Mouse (Mus musculus): ENCODE measurements at regions not wholly inside any gene's neighbourhood (a gene's known extent, or its start where the extent isn't known, plus 50 kb on each side); places are given as distances from the start of the nearest gene placed in this dataset.
A peak's percentile ranks its signal among the peaks of the same experiment; 100 is the strongest.

DNA sequence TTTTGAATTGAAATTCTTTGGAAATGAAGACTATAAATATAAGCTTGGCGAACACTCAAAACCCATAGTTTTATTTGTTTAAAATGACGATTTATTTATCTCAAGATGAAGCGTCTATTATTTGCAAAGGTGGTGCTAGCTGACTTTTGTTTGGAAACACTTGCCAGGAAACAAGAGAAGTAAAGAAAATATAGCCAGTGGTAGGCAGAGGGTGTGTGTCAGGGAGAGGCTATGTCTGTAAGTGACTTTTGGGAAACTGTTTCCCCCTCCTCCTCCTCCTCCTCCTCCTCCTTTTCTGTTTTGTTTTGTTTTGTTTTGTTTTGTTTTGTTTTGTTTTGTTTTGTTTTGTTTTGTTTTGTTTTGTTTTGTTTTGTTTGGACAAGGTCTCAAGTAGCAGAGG is 62.2 kb upstream of the Egln3 start:
- DNase-seq = no peak

DNA sequence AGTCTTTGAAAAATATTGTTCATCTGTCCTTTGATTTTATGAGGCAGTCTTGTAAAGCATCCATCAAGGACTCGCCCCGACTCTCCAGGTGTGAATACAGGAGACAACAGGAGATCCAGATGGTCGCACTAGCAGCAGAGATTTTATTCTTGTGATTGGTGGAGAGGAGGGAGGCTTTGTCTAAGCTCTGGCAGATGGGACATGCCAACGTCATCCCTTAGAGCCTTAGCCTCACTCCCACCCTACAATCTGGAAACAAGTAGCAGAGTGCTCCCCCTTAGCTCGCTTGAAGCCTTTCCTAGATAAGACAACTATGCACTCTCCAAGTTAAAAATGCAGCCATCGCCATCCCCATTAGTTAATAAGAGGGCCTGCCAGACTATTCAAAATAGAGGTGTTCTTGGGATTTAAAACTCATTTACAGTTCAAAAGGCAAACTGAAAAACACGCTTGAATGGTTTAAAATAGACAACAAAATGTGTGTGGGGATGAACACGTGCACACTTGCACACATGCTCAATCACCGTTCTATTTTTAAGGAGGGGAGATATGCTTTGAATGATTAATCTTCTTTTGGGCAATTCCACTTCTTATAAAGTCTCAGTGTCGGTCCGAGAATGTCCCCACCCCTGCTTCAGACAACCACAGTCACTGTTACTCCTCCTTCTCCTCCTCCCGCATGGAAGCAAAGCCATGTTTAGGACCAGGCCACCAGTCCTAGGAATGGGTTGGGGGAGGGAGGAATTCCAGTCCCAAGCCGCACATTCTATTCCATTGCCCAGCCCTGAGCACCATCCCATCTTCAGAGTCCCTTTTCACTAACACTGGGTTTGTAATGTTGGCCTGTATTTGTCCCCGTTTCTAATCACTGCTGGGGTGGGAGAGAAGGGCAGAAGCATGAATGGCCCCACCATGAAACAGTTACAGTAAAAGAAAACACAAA is 61.5 kb upstream of the Egln3 start:
- peak; percentile 9 to 19 for DNase-seq

DNA sequence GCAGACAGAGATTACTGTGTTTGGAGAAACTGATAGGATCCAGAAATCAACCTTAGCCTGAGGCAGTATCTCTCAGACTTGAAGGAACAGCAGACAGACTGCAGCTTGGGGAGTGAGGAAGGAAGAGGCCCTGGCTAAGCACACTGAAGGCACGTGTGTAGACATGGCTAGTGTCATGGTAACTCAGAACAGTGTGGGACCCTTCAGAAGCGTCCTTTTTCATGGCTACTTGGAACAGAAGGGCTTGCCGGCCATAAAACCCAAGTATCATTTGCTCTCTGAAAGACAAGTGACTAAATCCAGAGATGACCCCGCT is 60.7 kb upstream of the Egln3 start:
- no peak for DNase-seq

DNA sequence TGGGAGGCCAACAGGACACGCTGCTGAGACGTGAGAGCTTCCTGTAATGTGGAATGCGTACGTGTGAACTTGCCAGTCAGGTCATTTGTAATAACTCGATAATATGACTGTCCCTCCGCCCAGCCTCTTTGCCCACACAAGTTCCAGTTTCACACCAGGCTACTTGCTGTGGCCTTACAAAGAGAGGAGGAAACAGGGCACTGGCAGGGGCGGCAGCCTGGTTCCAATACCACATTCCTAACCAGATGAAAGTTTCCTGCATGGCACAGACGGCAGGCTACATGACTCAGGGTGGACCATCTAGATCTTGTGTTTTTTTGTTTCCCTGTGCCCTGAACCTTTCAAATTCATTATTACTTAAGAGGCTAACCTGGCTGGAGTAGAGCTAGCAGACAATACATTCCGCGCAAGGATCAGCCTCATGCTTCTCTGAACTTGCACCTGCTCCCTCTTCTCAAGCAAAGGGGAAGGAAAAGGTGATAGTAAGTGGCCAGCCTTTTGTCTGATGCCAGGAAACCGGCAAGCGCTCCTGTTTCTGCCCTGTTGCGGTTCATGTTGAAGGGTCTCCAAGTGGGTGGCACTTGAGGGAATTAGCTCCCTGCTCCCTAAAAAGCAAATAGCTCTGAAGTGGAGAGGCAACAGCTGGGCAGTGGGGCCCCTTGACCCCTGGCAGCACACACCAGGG is 60.2 kb upstream of the Egln3 start:
- no peak for DNase-seq

DNA sequence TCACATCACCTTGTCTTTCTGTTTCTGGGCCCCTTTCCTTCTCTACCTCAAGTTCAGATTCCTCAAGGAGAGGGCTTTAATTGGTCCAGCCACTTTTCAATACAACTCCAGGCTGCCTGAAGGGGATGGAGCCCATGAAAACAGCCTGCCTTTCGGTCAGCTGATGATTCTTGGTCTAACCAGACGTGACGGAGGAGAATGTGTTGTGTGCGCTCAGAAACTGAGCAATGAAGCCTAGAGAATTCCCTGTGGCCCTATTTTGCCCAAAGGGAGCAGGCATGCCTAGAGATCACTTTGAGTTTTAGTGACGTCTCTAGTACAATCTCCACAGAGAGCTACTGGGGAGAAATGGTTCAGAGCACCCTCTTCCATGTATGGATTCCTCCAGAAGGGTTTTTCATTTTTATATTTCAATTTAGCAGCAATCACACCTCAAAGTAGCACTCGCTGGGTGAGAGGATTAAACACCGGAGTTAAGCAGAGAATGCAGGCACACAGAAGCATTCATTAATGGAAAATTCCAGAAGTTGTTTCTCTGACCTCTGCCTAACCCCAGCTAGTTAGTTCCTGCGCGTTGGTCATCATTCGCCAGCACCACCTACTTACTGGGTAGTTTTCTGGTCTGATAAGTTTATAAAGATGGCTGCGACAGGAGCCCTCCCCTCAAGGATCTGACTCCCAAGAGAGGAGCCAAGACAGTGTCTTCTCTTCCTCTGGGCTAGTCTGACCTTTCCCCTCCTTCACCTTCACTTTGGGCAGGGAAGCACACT is 58.8 kb upstream of the Egln3 start:
- no peak for DNase-seq

DNA sequence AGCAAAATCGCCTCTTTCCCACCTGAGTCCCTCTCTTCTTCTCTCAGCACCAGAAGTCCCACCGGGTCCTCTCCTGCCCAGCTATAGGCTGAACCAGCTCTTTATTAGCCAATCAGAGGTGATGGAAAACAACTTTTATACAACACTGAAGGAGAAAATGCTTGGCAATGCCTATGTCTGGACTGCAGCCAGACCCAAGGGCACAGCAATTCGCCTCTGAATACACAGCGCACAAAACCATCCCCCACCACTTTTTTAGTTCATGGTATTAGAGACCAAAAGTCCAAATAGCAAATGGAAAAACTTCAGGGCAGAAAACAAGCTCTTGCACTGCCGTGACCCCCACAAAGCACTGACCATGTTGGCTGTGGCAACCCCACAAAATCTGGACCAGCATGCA is 57.8 kb upstream of the Egln3 start:
- DNase-seq = no peak

DNA sequence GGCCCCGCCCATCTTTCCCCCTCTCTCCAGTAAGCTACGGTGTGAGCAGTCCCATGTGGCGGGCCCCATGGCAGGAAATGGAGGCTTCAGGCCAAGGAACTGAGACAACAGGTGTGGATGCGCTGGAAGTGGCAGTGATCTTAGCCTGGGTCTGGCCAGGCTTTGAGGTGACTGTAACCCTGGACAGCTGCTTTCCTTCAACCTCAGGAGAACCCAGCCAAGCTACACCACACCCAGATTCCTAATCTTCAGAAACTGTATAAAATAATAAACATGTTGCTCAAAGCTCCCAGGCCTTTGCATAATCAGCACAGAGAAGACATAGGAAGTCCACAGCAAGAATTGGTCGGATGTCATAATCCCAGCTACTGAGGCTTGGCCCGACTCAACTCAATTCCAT is 56.8 kb upstream of the Egln3 start:
- no peak for DNase-seq

DNA sequence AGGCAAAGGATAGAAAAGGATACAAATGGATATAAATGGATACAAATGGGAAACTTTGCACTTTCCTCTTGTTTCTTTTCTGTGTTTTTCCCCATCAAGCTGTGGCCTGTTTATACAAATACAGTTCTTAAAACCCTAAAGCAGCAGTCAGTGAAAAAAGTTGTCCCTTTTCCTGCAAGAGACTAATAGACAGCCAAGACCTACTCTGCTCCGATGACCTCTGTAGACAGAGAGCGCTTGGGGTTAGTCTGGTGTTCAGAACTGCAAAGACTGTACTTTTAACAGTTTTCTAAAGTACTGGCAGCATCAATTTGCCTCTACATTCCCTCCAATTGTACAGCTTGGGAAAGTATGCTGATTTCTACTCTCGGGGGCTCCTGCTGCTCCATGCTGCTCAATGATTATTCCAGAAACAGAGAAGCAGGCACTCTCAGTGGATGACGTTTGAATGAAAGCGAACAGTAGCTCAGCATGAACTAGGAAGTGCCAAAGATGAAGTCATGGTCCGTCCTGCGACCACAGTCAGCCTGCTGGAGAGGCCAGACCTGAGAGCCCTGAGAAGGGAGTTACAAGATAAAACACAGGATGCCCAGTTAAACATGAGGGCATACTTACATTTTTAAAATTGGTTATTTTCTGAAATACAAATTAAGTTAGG is 54.2 kb upstream of the Egln3 start:
- no peak for DNase-seq

DNA sequence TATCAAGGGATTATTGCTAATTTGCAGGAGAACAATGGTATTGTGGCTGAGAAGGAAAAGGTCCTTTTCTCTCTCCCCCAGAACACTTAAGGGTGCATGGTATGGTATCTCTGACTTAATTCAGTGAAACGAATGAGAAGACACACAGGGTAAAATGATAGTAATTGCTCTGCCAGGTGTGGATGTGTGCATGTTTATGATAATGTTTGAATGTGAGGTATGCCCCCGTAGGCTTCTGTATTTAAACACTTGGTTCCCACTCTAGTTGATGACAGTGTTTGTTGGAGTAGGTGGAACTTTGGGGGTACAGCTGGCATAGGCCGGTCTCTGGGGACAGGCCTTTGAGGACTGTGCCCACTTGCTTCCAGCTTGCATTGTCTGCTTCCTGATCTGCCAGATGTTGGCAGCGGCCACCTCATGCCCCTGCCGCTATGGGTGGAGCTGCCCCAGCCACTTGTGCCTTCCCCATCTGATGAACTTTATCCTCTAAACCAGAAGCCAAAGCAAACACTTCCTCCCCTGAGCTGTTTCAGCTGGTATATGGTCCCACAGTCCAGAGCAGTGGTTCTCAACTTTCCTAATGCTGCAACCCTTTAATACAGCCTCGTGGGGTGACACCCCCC is 53.0 kb upstream of the Egln3 start:
- DNase-seq = no peak
